ENCODE assay signal across 9 mouse cellular contexts in the genomic region with DNA sequence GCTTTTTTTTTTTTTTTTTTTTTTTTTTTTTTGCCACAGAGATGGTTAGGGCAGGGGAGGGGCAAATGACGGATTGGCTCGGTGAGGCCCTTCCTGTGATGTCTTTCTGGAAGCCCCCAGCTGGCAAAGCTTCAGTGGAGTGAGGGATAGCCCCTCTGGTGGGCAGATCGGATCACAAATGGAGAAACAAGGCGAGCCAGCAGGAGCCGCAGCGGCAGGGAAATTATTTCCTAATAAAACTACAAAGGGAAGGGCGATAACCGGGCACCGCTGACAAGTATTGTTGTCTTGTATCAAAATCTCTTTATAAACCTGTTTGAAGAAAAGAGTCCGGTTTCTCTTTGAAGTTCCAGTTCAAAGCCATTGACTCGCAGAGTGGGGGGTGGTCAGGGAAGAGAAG.
DNase-seq lines count a peak whose midpoint lies in the region; ATAC-seq and TF ChIP-seq lines count a peak whose summit lies in the region.
"Had no signal": no experiment of that assay in that cellular context is flagged by ENCODE, and none has a peak within 500 bp of the region (broad histone marks: within the 10 kb centered on the region; RNA-seq: fewer than 3 reads in every experiment).

No protein-coding gene starts in this region.

- TF ChIP-seq CTCF in lung, adult 2 months (IDR thresholded peaks at IDR 0.05; ENCODE audit: insufficient read depth, low read length), result no peak

- peak; percentile 40 for DNase-seq in forebrain, embryonic 14.5 days (ENCODE audit: low spot score)
- DNase-seq in lung, postnatal 10 days, result peak; percentile 34
- DNase-seq in lung, adult 2 months, result no peak
- no peak for DNase-seq in cerebellum, adult 8-10 months
- no peak for DNase-seq in right cerebral cortex, postnatal 25 days
- no peak for DNase-seq in testis, postnatal 14 days (ENCODE audit: low spot score)
- DNase-seq: gastrocnemius, postnatal 14 days had no signal

- H3K4me3 ChIP-seq in forebrain, embryonic 14.5 days (ENCODE audit: low read depth, low read length), result no peak overlapping the region
- no peak overlapping the region for H3K4me3 ChIP-seq in forebrain, embryonic 15.5 days
- no peak overlapping the region for H3K4me3 ChIP-seq in lung, adult 2 months (replicated peaks; ENCODE audit: extremely low read depth, low read depth, low read length)
- no peak overlapping the region for H3K4me3 ChIP-seq in limb, embryonic 13.5 days

- no peak for TF ChIP-seq POLR2A in lung, adult 2 months (IDR thresholded peaks at IDR 0.05; ENCODE audit: borderline replicate concordance, extremely low read depth, low read depth, low read length)

- WGBS in forebrain, embryonic 14.5 days, result 12% methylated on average over 11 of the region's 11 CpGs
- WGBS in forebrain, embryonic 15.5 days, result 11% methylated on average over 11 of the region's 11 CpGs
- 16% methylated on average over 11 of the region's 11 CpGs for WGBS in lung, adult 2 months
- WGBS in limb, embryonic 13.5 days, result 8% methylated on average over 11 of the region's 11 CpGs

- no peak overlapping the region for H3K9ac ChIP-seq in forebrain, embryonic 14.5 days (ENCODE audit: low read length)
- no peak overlapping the region for H3K9ac ChIP-seq in forebrain, embryonic 15.5 days (replicated peaks)
- H3K9ac ChIP-seq in limb, embryonic 13.5 days, result no peak overlapping the region

- peaks cover 8% of the 10 kb centered on the region; the same call in 1 of the 2 replicates for H3K4me1 ChIP-seq in forebrain, embryonic 14.5 days (ENCODE audit: control insufficient read depth, insufficient read depth, low read length)
- peaks cover 31% of the 10 kb centered on the region for H3K4me1 ChIP-seq in forebrain, embryonic 15.5 days
- peaks cover 2% of the 10 kb centered on the region; the same call in 1 of the 2 replicates for H3K4me1 ChIP-seq in lung, adult 2 months (ENCODE audit: control insufficient read depth, insufficient read depth, low read length)
- H3K4me1 ChIP-seq in limb, embryonic 13.5 days, result peaks cover 39% of the 10 kb centered on the region

- H3K36me3 ChIP-seq in forebrain, embryonic 14.5 days (ENCODE audit: control insufficient read depth, insufficient read depth, low read length), result no peaks in the 10 kb centered on the region
- H3K36me3 ChIP-seq in forebrain, embryonic 15.5 days, result no peaks in the 10 kb centered on the region
- H3K36me3 ChIP-seq in limb, embryonic 13.5 days, result no peaks in the 10 kb centered on the region

- no peak for ATAC-seq in forebrain, embryonic 14.5 days
- ATAC-seq in forebrain, embryonic 15.5 days (replicated peaks), result no peak
- ATAC-seq in limb, embryonic 13.5 days (ENCODE audit: low FRiP score, low read depth), result no peak

- no peaks in the 10 kb centered on the region for H3K27me3 ChIP-seq in forebrain, embryonic 14.5 days (replicated peaks; ENCODE audit: control insufficient read depth, insufficient read depth, low read length)
- H3K27me3 ChIP-seq in forebrain, embryonic 15.5 days, result no peaks in the 10 kb centered on the region
- H3K27me3 ChIP-seq in limb, embryonic 13.5 days, result peaks cover 29% of the 10 kb centered on the region

- H3K27ac ChIP-seq in forebrain, embryonic 14.5 days (ENCODE audit: low read depth, low read length), result no peak overlapping the region
- no peak overlapping the region for H3K27ac ChIP-seq in forebrain, embryonic 15.5 days (replicated peaks)
- H3K27ac ChIP-seq in limb, embryonic 13.5 days, result no peak overlapping the region

- H3K4me2 ChIP-seq in forebrain, embryonic 14.5 days (ENCODE audit: low read length), result no peak overlapping the region
- H3K4me2 ChIP-seq in forebrain, embryonic 15.5 days (replicated peaks), result no peak overlapping the region
- H3K4me2 ChIP-seq in limb, embryonic 13.5 days (replicated peaks), result peak overlapping the region; percentile 45

- no peaks in the 10 kb centered on the region for H3K9me3 ChIP-seq in forebrain, embryonic 14.5 days (replicated peaks; ENCODE audit: control insufficient read depth, low read length)
- no peaks in the 10 kb centered on the region for H3K9me3 ChIP-seq in forebrain, embryonic 15.5 days
- H3K9me3 ChIP-seq in limb, embryonic 13.5 days, result no peaks in the 10 kb centered on the region

Comparison
In these comparisons a context has a peak if more than half of its experiments do, and no peak if none do; other contexts are left out.
1. DNase-seq: peak in forebrain, embryonic 14.5 days (single experiment) and lung, postnatal 10 days (single experiment); none in lung, adult 2 months (single experiment), cerebellum, adult 8-10 months (single experiment), right cerebral cortex, postnatal 25 days (single experiment) and testis, postnatal 14 days (single experiment).